Mouse (Mus musculus) CH12.LX (cell line): ENCODE data around the gene Creb1. TPM values are rescaled to one million over a fixed set of nuclear protein-coding genes. Genes with fewer than 3 reads are reported as not detected.

ENCODE experiments used
- DNase-seq: peaks from one replicate; pipeline ENCODE4 v3.0.0-alpha.2; 2013; ENCODE audit errors: extremely low read depth
- H3K27ac ChIP-seq: 2 replicates; pipeline ENCODE4 v1.5.1; 2012; ENCODE audit warnings: low read depth, mild to moderate bottlenecking, control low read depth, moderate library complexity; ENCODE audit not compliant: insufficient read depth
- H3K27me3 ChIP-seq: replicated peaks from 2 replicates; pipeline ENCODE3; 2012; ENCODE audit warnings: inconsistent platforms
- H3K36me3 ChIP-seq, 2 experiments: replicated peaks in 1 of 2; 2 replicates each; pipeline versions ENCODE3 to v1.6.1; 2012; ENCODE audit warnings: inconsistent platforms in 1 of 2, low read length in 1 of 2, mild to moderate bottlenecking in 1 of 2, mixed read lengths in 1 of 2, moderate library complexity in 1 of 2; ENCODE audit not compliant: control insufficient read depth in 1 of 2, insufficient read depth in 1 of 2
- H3K4me1 ChIP-seq, 2 experiments: 2 replicates each; pipeline ENCODE4 v1.6.1; 2012; ENCODE audit warnings: inconsistent platforms in 1 of 2, moderate library complexity in 1 of 2; ENCODE audit not compliant: insufficient read depth in 2 of 2, control insufficient read depth in 1 of 2
- H3K4me2 ChIP-seq: 2 replicates; pipeline ENCODE4 v1.6.1; 2012; ENCODE audit warnings: low read depth, mild to moderate bottlenecking, control low read depth; ENCODE audit not compliant: poor library complexity, insufficient read depth, severe bottlenecking
- H3K4me3 ChIP-seq, 3 experiments: fragments of 150-350 bp in 1 of 3; sonication (generic) in 1 of 3; replicated peaks in 1 of 3; 2 replicates each; pipeline versions ENCODE3 to v1.5.1; 2011 to 2012; ENCODE audit warnings: low read depth in 2 of 3, low read length in 2 of 3, mild to moderate bottlenecking in 2 of 3, moderate library complexity in 2 of 3, control low read depth in 1 of 3, improper control_type of control experiment in 1 of 3, inconsistent platforms in 1 of 3, mixed read lengths in 1 of 3; ENCODE audit not compliant: poor library complexity in 1 of 3
- H3K79me2 ChIP-seq: replicated peaks from 2 replicates; pipeline ENCODE4 v1.6.1; 2012; ENCODE audit warnings: mild to moderate bottlenecking, moderate library complexity; ENCODE audit not compliant: control insufficient read depth, poor library complexity, insufficient read depth, severe bottlenecking; ENCODE audit errors: extremely low read depth
- H3K9ac ChIP-seq: 2 replicates; pipeline ENCODE4 v1.6.1; 2012; ENCODE audit warnings: low read depth, mild to moderate bottlenecking, control low read depth, moderate library complexity; ENCODE audit not compliant: insufficient read depth
- H3K9me3 ChIP-seq: replicated peaks from 2 replicates; pipeline ENCODE3; 2012; ENCODE audit warnings: low read length, inconsistent platforms, mixed read lengths
- BHLHE40 ChIP-seq: IDR thresholded peaks from 2 replicates; pipeline ENCODE4 v1.6.1; 2011; ENCODE audit warnings: mild to moderate bottlenecking, low read depth, low read length, improper control_type of control experiment
- CTCF ChIP-seq, 2 experiments: IDR thresholded peaks in 1 of 2; conservative IDR thresholded peaks in 1 of 2; 2 replicates each; pipeline ENCODE4 v1.5.1; 2011 to 2012; ENCODE audit warnings: low read depth in 2 of 2, low read length in 2 of 2, improper control_type of control experiment in 1 of 2, inconsistent platforms in 1 of 2, mild to moderate bottlenecking in 1 of 2, moderate library complexity in 1 of 2
- ELF1 ChIP-seq: IDR thresholded peaks from 2 replicates; pipeline ENCODE4 v1.6.1; 2014; ENCODE audit warnings: low read depth, mild to moderate bottlenecking, inconsistent platforms, low read length, improper control_type of control experiment
- EP300 ChIP-seq: IDR thresholded peaks from 2 replicates; pipeline ENCODE4 v1.6.1; 2011; ENCODE audit warnings: low read length, improper control_type of control experiment
- ETS1 ChIP-seq: conservative IDR thresholded peaks from 2 replicates; pipeline ENCODE4 v1.6.1; 2012; ENCODE audit warnings: low read depth, mild to moderate bottlenecking, inconsistent platforms, low read length, improper control_type of control experiment, moderate library complexity
- IRF4 ChIP-seq: IDR thresholded peaks from 2 replicates; pipeline ENCODE4 v1.6.1; 2014; ENCODE audit warnings: low read depth, mild to moderate bottlenecking, inconsistent platforms, low read length, improper control_type of control experiment
- KAT2A ChIP-seq: IDR thresholded peaks from 2 replicates; pipeline ENCODE4 v1.6.1; 2012; ENCODE audit warnings: low read length, improper control_type of control experiment, inconsistent platforms; ENCODE audit not compliant: insufficient replicate concordance
- MAFK ChIP-seq: IDR thresholded peaks from 2 replicates; pipeline ENCODE4 v1.6.1; 2011; ENCODE audit warnings: low read length, improper control_type of control experiment; ENCODE audit not compliant: insufficient replicate concordance
- MEF2A ChIP-seq: IDR thresholded peaks from 2 replicates; pipeline ENCODE4 v1.6.1; 2014; ENCODE audit warnings: low read depth, mild to moderate bottlenecking, inconsistent platforms, low read length, improper control_type of control experiment, borderline replicate concordance
- NELFE ChIP-seq: IDR thresholded peaks from 2 replicates; pipeline ENCODE4 v1.6.1; 2011; ENCODE audit warnings: low read depth, low read length, improper control_type of control experiment
- PAX5 ChIP-seq: IDR thresholded peaks from 2 replicates; pipeline ENCODE4 v1.6.1; 2012; ENCODE audit warnings: low read length, inconsistent platforms, mixed read lengths
- POLR2A ChIP-seq: IDR thresholded peaks from 2 replicates; pipeline ENCODE4 v1.6.1; 2011; ENCODE audit warnings: low read depth, mild to moderate bottlenecking, improper control_type of control experiment, low read length
- RAD21 ChIP-seq: IDR thresholded peaks from 2 replicates; pipeline ENCODE4 v1.6.1; 2011; ENCODE audit warnings: low read depth, mild to moderate bottlenecking, low read length, improper control_type of control experiment, moderate library complexity
- SMC3 ChIP-seq: IDR thresholded peaks from 2 replicates; pipeline ENCODE4 v1.6.1; 2011; ENCODE audit warnings: low read depth, low read length, improper control_type of control experiment
- TBP ChIP-seq: conservative IDR thresholded peaks from 2 replicates; pipeline ENCODE4 v1.6.1; 2011; ENCODE audit warnings: low read depth, low read length, improper control_type of control experiment
- TCF12 ChIP-seq: IDR thresholded peaks from 2 replicates; pipeline ENCODE4 v1.6.1; 2014; ENCODE audit warnings: low read depth, mild to moderate bottlenecking, inconsistent platforms, low read length, improper control_type of control experiment
- ZMIZ1 ChIP-seq: IDR thresholded peaks from 2 replicates; pipeline ENCODE4 v1.6.1; 2012; ENCODE audit warnings: low read depth, mild to moderate bottlenecking, inconsistent platforms, low read length, improper control_type of control experiment
- dilution Hi-C: fragments of 300-500 bp; cut with MboI; formaldehyde crosslinking; loops from 2 replicates; pipeline ENCODE4 v1.14.3; 2020; ENCODE audit warnings: low sequenced_read_pairs; ENCODE audit not compliant: extremely low pct_unique_long_range_greater_than_20kb, extremely low pct_ligation_motif_present
- in situ Hi-C: fragments of 300-500 bp; cut with MboI; formaldehyde crosslinking; loops from 3 replicates; pipeline ENCODE4 v1.14.3; 2019; ENCODE audit warnings: low sequenced_read_pairs, low pct_ligation_motif_present, low pct_unique_long_range_greater_than_20kb, mixed read lengths
- polyA plus RNA-seq: library from polyadenylated mRNA; unstranded; fragments of >175 nt; gene quantifications from 2 replicates; pipeline ENCODE4 v1.2.1, GENCODE M21; 2012; ENCODE audit warnings: low read depth; ENCODE audit not compliant: insufficient read length
- total RNA-seq, 2 experiments: library from RNA; depleted of rRNA; stranded (reverse); fragments of 300-350 nt in 1 of 2; fragments of >200 nt in 1 of 2; gene quantifications; 2 replicates each; pipeline ENCODE4 v1.2.3; 2012 to 2014

Gene Creb1
- total and polyA plus RNA-seq, 3 experiments = 21.0 to 42.8 (median 24.2) TPM

GRCm38 (mm10) chr1:64644513-64644912 lies 112.1 kb downstream of the Creb1 start:
- DNase-seq = no peak
- in situ Hi-C loops (no loop called here), dilution Hi-C loops (no loop called here)

DNA sequence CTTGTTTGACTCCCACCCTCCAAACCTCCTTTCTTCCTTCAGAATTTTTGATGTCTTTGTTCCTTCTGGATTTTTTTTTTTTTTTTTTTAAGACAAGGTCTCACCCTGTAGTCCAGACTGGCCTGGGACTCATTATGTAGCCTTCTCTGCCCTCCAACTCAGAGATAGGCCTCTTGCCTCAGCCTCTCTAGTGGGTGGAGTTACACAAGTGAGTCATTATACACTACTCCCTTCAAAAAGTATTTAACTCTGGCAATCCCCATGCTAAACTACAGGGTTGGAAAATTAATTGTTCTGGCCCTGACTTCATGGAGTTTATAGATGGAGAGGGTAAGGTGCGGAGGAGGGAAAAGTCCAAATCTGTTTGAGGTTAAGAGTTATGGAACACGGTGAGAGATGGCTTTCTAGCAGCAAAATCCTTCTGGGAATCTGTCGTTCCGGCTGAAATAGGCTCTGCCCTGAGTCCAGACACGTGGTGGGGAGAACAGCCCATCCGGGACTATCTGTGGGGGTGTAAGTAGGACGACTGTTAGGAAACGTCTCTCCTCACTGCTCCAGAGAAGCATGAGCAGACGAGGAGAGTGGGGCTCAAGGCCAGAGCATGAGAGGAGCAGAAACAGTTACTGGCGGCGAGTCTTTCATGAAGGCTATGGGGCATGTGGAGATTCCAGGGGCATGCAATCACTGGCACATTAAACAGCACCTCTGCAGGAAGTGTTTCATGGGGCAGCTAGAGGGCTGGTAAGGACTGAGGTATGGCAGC lies 117.1 kb downstream of the Creb1 start:
- H3K27ac ChIP-seq = no peak overlapping the region
- peaks cover 0 to 2% of the 10 kb centered on the region in 2 experiments; a peak in 1 of 4 replicates for H3K4me1 ChIP-seq
- in situ Hi-C loops = no loop called here
- no peak overlapping the region for H3K4me2 ChIP-seq
- H3K27me3 ChIP-seq = no peaks in the 10 kb centered on the region
- dilution Hi-C loops = no loop called here
- H3K9me3 ChIP-seq = no peaks in the 10 kb centered on the region
- H3K4me3 ChIP-seq = no peak overlapping the region
- no peak overlapping the region for H3K9ac ChIP-seq
- no peaks in the 10 kb centered on the region for H3K79me2 ChIP-seq
- no peak for DNase-seq
- no peak for TF ChIP-seq PAX5
- TF ChIP-seq TBP = no peak
- TF ChIP-seq BHLHE40 = no peak
- no peak for TF ChIP-seq ELF1
- no peaks in the 10 kb centered on the region for H3K36me3 ChIP-seq

More at GRCm38 (mm10) chr1:64644513-64644912, 112.1 kb downstream of the Creb1 start:
- TF ChIP-seq RAD21 = no peak
- no peak for TF ChIP-seq SMC3
- TF ChIP-seq MEF2A = no peak
- no peak for TF ChIP-seq CTCF (conservative IDR thresholded peaks at IDR 0.05 in 1 of 2, IDR thresholded peaks at IDR 0.05 in 1 of 2; ENCODE audit: low read depth in 2 of 2, low read length in 2 of 2)
- no peak for TF ChIP-seq MAFK
- no peak for TF ChIP-seq IRF4
- TF ChIP-seq EP300 = no peak
- TF ChIP-seq ZMIZ1 = no peak
- TF ChIP-seq TCF12 = no peak
- TF ChIP-seq NELFE = no peak
- no peak for TF ChIP-seq BHLHE40
- H3K4me1 ChIP-seq = peaks cover 0 to 2% of the 10 kb centered on the region in 2 experiments; a peak in 1 of 4 replicates
- no peak overlapping the region for H3K4me2 ChIP-seq
- no peaks in the 10 kb centered on the region for H3K9me3 ChIP-seq
- no peak overlapping the region for H3K4me3 ChIP-seq
- no peak overlapping the region for H3K9ac ChIP-seq
- H3K79me2 ChIP-seq = no peaks in the 10 kb centered on the region
- no peak overlapping the region for H3K27ac ChIP-seq
- H3K27me3 ChIP-seq = no peaks in the 10 kb centered on the region
- no peaks in the 10 kb centered on the region for H3K36me3 ChIP-seq

DNA sequence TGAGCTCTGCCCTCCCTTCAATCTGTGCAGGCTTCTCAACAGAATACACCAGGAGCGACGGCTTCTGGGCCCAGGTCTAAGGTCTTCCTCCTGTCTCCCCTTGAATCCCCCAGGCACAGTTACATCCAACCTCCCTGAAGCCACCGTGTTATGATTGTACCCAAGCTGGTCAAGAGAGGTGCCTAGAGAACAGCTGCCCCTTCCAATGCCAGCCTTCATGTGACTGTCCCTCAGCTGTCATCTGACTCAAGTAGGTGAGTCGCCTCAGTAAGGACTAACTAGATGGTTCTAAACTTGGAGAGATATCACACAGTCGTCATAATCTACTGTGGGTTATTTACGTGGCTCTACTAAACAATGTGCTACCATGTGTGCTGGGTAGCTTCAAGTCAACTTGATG lies 121.3 kb downstream of the Creb1 start:
- Histone ChIP-seq H3K4me3 (no peak overlapping the region), H3K9ac (no peak overlapping the region), H3K36me3 (no peaks in the 10 kb centered on the region), H3K27me3 (no peaks in the 10 kb centered on the region), H3K79me2 (no peaks in the 10 kb centered on the region), H3K4me1 (peaks cover 0 to 2% of the 10 kb centered on the region in 2 experiments; a peak in 1 of 4 replicates), H3K27ac (no peak overlapping the region), H3K9me3 (no peaks in the 10 kb centered on the region), H3K4me2 (no peak overlapping the region)
- no peak for DNase-seq
- dilution Hi-C loops = no loop called here
- no peak for TF ChIP-seq RAD21
- TF ChIP-seq IRF4 = no peak
- TF ChIP-seq TCF12 = no peak
- TF ChIP-seq ETS1 = no peak
- no peak for TF ChIP-seq KAT2A
- TF ChIP-seq MAFK = no peak
- no peak for TF ChIP-seq POLR2A
- no peak for TF ChIP-seq NELFE
- in situ Hi-C loops = no loop called here
